Mouse (Mus musculus): ENCODE measurements around the gene Ints1.

- TF ChIP-seq CTCF (conservative IDR thresholded peaks at IDR 0.05; ENCODE audit: insufficient read depth, insufficient read length, low read depth, low read length) (peak; percentile 82), POLR2A (IDR thresholded peaks at IDR 0.05; ENCODE audit: low read depth, low read length) (no peak)
These were observed 24.9 kb downstream of the Ints1 start for GRCm38 (mm10) chr5:139750535-139750934.
